Mouse (Mus musculus) MEL (cell line): Measurements from ENCODE around the gene Tmem178b. TPM values are rescaled to one million over a fixed set of nuclear protein-coding genes. Genes with fewer than 3 reads are reported as not detected.

Experiments
- DNase-seq: peaks from one replicate; pipeline ENCODE4 v3.0.0; 2011; ENCODE audit warnings: low read depth, low spot score
- H3K27ac ChIP-seq: 2 replicates; pipeline ENCODE4 v1.5.1; 2012; ENCODE audit warnings: low read depth, mild to moderate bottlenecking, control low read depth, low read length, moderate library complexity; ENCODE audit not compliant: control insufficient read depth
- H3K27me3 ChIP-seq, 2 experiments: fragments of 150-350 bp in 1 of 2; sonication (generic) in 1 of 2; 2 replicates each; pipeline ENCODE4 v1.6.1; 2012; ENCODE audit warnings: low read length in 2 of 2, mild to moderate bottlenecking in 2 of 2, improper control_type of control experiment in 1 of 2, moderate library complexity in 1 of 2; ENCODE audit not compliant: insufficient read depth in 2 of 2, control insufficient read depth in 1 of 2
- H3K36me3 ChIP-seq, 2 experiments: 2 replicates each; pipeline ENCODE4 v1.6.1; 2012 to 2014; ENCODE audit warnings: low read length in 2 of 2, improper control_type of control experiment in 1 of 2, inconsistent platforms in 1 of 2, mild to moderate bottlenecking in 1 of 2; ENCODE audit not compliant: insufficient read depth in 2 of 2, control insufficient read depth in 1 of 2
- H3K4me1 ChIP-seq, 2 experiments: fragments of 150-350 bp in 1 of 2; sonication (generic) in 1 of 2; 2 replicates each; pipeline ENCODE4 v1.6.1; 2012; ENCODE audit warnings: low read length in 2 of 2, improper control_type of control experiment in 1 of 2, mild to moderate bottlenecking in 1 of 2; ENCODE audit not compliant: insufficient read depth in 2 of 2, control insufficient read depth in 1 of 2
- H3K4me3 ChIP-seq, 2 experiments: fragments of 150-350 bp in 1 of 2; sonication (generic) in 1 of 2; 2 replicates each; pipeline ENCODE4 v1.5.1; 2012; ENCODE audit warnings: low read depth in 2 of 2, low read length in 2 of 2, mild to moderate bottlenecking in 2 of 2, moderate library complexity in 2 of 2, control low read depth in 1 of 2, improper control_type of control experiment in 1 of 2; ENCODE audit not compliant: control insufficient read depth in 1 of 2, insufficient read depth in 1 of 2
- H3K79me2 ChIP-seq: 2 replicates; pipeline ENCODE4 v1.6.1; 2012; ENCODE audit warnings: mild to moderate bottlenecking, low read length, moderate library complexity; ENCODE audit not compliant: control insufficient read depth, poor library complexity, insufficient read depth
- H3K9ac ChIP-seq: 2 replicates; pipeline ENCODE4 v1.6.1; 2012; ENCODE audit warnings: low read depth, mild to moderate bottlenecking, control low read depth, low read length, moderate library complexity; ENCODE audit not compliant: control insufficient read depth, poor library complexity, severe bottlenecking
- H3K9me3 ChIP-seq: fragments of 150-350 bp; sonication (generic); replicated peaks from 2 replicates; pipeline ENCODE4 v1.6.1; 2012; ENCODE audit warnings: mild to moderate bottlenecking, low read length, improper control_type of control experiment, moderate library complexity; ENCODE audit not compliant: insufficient read depth
- CHD2 ChIP-seq: IDR thresholded peaks from 2 replicates; pipeline ENCODE4 v1.6.1; 2011; ENCODE audit warnings: low read length, improper control_type of control experiment
- ETS1 ChIP-seq: IDR thresholded peaks from 2 replicates; pipeline ENCODE4 v1.6.1; 2012; ENCODE audit warnings: low read depth, mild to moderate bottlenecking, inconsistent platforms, low read length, improper control_type of control experiment, moderate library complexity
- KAT2A ChIP-seq: conservative IDR thresholded peaks from 2 replicates; pipeline ENCODE4 v1.6.1; 2012; ENCODE audit warnings: low read depth, low read length, improper control_type of control experiment, inconsistent platforms
- MAX ChIP-seq: IDR thresholded peaks from 2 replicates; pipeline ENCODE4 v1.6.1; 2011; ENCODE audit warnings: low read length, improper control_type of control experiment
- MYB ChIP-seq: IDR thresholded peaks from 2 replicates; pipeline ENCODE4 v1.6.1; 2011; ENCODE audit warnings: mild to moderate bottlenecking, low read depth, low read length, improper control_type of control experiment
- TAL1 ChIP-seq: IDR thresholded peaks from 2 replicates; pipeline ENCODE4 v1.6.1; 2012; ENCODE audit warnings: mild to moderate bottlenecking, inconsistent platforms, low read length, moderate library complexity, mixed read lengths
- TCF12 ChIP-seq: IDR thresholded peaks from 2 replicates; pipeline ENCODE4 v1.6.1; 2014; ENCODE audit warnings: low read depth, mild to moderate bottlenecking, inconsistent platforms, low read length, improper control_type of control experiment, moderate library complexity
- ZC3H11A ChIP-seq: IDR thresholded peaks from 2 replicates; pipeline ENCODE4 v1.6.1; 2012; ENCODE audit warnings: low read depth, mild to moderate bottlenecking, inconsistent platforms, low read length, improper control_type of control experiment
- polyA plus RNA-seq, 2 experiments: library from polyadenylated mRNA; stranded (reverse) in 1 of 2; unstranded in 1 of 2; fragments of >175 nt in 1 of 2; fragments of >200 nt in 1 of 2; gene quantifications; 2 replicates each; pipeline versions ENCODE4 v1.2.1 to v1.2.4; 2012; ENCODE audit warnings: low replicate concordance in 2 of 2, low read depth in 1 of 2; ENCODE audit not compliant: insufficient read length in 2 of 2, insufficient read depth in 1 of 2, missing spikeins in 1 of 2
- total RNA-seq: library from RNA; depleted of rRNA; stranded (reverse); fragments of 300-350 nt; gene quantifications from 2 replicates; pipeline ENCODE4 v1.2.3, GENCODE M21; 2012

The Tmem178b gene
- total and polyA plus RNA-seq, 3 experiments, result not detected

DNA sequence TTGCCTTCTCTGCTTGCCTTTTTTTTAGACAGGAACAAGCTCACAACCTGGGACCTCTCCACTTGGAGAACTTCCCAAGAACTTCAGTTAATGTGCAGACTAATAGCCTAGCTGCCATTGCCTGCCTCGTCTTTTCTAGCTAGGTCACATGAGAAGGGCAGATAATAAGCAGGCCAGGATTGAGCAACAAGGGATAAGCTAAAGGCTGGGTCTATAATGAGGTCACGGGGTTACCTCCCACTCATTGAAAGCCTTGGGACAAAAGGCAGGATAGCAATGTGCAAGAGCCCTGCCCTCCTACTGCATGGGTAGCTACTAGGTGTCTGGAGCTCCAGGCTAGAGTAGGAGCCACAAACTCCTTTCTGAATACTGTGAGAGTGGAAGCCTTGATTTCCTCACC is 336.1 kb downstream of the Tmem178b start:
- no peak overlapping the region for H3K4me3 ChIP-seq
- TF ChIP-seq TAL1 (no peak), MAX (no peak), ETS1 (no peak)
- no peak for DNase-seq
- H3K9me3 ChIP-seq, result no peaks in the 10 kb centered on the region
- H3K27ac ChIP-seq, result no peak overlapping the region
- no peaks in the 10 kb centered on the region for H3K36me3 ChIP-seq
- no peaks in the 10 kb centered on the region for H3K4me1 ChIP-seq
- H3K27me3 ChIP-seq, result no peaks in the 10 kb centered on the region; a peak in 1 of 4 replicates
- no peaks in the 10 kb centered on the region for H3K79me2 ChIP-seq
- H3K9ac ChIP-seq, result no peak overlapping the region

DNA sequence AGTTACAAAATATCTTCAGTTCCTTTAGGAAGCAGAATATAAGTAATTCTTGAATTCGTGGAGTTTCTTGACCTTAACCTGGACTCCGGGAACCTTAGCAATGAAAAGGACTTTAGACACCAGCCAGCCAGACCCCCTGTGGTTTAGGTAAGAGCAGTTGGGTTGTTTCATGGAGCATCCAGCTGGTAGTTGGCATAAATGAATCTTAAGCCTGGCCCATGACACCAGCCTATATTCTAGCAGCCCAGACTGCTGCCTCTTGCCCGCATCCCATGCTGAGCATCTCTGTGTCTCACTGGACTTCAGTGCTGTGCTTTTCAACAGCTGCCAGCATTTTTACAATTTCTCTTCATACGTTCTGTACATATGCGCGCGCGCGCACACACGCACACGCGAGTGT is 344.1 kb downstream of the Tmem178b start:
- no peak overlapping the region for H3K9ac ChIP-seq
- TF ChIP-seq MYB, result no peak
- no peaks in the 10 kb centered on the region for H3K27me3 ChIP-seq
- no peak overlapping the region for H3K4me3 ChIP-seq
- H3K79me2 ChIP-seq, result no peaks in the 10 kb centered on the region
- no peak for DNase-seq
- no peaks in the 10 kb centered on the region for H3K4me1 ChIP-seq
- H3K9me3 ChIP-seq, result no peaks in the 10 kb centered on the region
- H3K36me3 ChIP-seq, result no peaks in the 10 kb centered on the region
- no peak overlapping the region for H3K27ac ChIP-seq

DNA sequence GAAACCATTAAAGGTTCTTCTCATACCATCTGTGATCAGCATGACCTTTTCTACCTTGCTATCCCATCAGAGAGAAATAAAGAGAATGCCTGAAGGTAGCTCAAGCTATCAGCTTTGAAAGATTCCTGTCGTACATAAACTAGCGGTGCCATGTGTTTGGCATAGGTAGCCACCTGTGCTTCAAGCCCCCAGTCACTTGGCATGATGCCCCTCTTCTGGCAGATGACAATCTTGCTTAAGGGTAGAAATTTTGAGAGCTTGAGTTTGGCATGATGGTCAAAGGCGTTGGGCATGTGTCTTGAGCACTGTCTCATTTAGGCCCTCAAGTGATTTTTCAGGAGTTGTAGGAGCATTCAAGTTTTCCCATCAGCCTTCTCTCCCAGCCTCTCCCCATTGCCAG is 344.6 kb downstream of the Tmem178b start:
- H3K27me3 ChIP-seq, result no peaks in the 10 kb centered on the region
- no peaks in the 10 kb centered on the region for H3K36me3 ChIP-seq
- no peaks in the 10 kb centered on the region for H3K79me2 ChIP-seq
- no peak for TF ChIP-seq ZC3H11A
- H3K9me3 ChIP-seq, result no peaks in the 10 kb centered on the region
- no peak overlapping the region for H3K27ac ChIP-seq
- no peak for DNase-seq
- H3K4me1 ChIP-seq, result no peaks in the 10 kb centered on the region
- H3K9ac ChIP-seq, result no peak overlapping the region
- H3K4me3 ChIP-seq, result no peak overlapping the region

DNA sequence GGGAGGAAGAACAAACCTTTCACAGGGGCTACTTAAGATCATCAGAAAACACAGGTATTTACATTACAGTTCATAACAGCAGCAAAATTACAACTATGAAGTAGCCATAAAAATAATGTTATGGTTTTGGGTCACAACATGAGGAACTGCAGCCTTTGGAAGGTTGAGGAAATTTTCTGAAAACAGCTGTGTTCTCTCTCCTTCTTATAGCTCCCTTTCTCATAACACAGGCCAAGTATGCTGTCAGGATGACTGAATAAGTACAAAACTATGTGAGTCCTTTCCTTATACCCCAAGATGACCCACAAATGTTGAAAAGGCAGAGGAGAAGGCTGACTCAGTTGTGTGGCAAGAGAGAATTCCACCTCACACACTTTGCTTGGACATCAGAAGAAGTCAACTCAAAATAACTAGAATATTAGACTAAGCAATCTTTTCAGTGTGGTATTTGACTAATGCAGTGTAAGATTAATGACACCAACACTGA is 347.6 kb downstream of the Tmem178b start:
- Histone ChIP-seq H3K36me3 (no peaks in the 10 kb centered on the region), H3K9ac (no peak overlapping the region), H3K27ac (no peak overlapping the region), H3K4me1 (no peaks in the 10 kb centered on the region), H3K27me3 (no peaks in the 10 kb centered on the region), H3K4me3 (no peak overlapping the region), H3K79me2 (no peaks in the 10 kb centered on the region), H3K9me3 (no peaks in the 10 kb centered on the region)
- TF ChIP-seq KAT2A, result no peak
- no peak for TF ChIP-seq TCF12
- TF ChIP-seq CHD2, result no peak
- no peak for DNase-seq
